In the genomic region with DNA sequence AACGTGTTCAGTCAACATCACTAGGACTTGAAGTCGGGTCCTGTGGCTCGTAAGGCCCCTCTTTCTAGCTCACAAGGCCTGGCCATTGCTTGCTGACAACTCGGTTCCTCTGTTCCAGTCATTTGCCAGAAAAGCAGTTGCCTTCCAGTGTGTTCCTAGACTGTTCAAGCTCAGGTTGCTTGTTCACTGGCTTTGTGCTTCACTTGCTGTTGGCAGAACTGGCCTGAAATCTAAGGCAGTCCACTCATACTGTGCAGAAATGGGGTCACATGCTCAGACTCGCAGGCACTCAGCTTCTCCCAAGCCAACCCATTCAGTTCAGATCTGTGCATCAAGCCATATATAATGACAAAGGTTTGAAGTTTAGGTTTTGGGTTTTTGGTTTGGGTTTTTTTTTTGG, we compare ENCODE assay signal across 35 mouse cellular contexts. TPM values are rescaled to one million over a fixed set of nuclear protein-coding genes. Genes with fewer than 3 reads are reported as not detected.
DNase-seq lines count a peak whose midpoint lies in the region; ATAC-seq and TF ChIP-seq lines count a peak whose summit lies in the region.
"Had no signal": no experiment of that assay in that cellular context is flagged by ENCODE, and none has a peak within 500 bp of the region (broad histone marks: within the 10 kb centered on the region; RNA-seq: fewer than 3 reads in every experiment).

No protein-coding gene starts in this region.

- H3K27me3 ChIP-seq in lung, embryonic 15.5 days: no peaks in the 10 kb centered on the region
- H3K27me3 ChIP-seq in hindbrain, embryonic 11.5 days (ENCODE audit: control insufficient read depth, insufficient read depth, low read length): no peaks in the 10 kb centered on the region
- H3K27me3 ChIP-seq: embryonic facial prominence, embryonic 13.5 days; forebrain, embryonic 12.5 days; heart, embryonic 12.5 days; neural tube, embryonic 13.5 days had no signal

- H3K27ac ChIP-seq in lung, embryonic 15.5 days: peak overlapping the region; percentile 29; the same call in 1 of the 2 replicates
- H3K27ac ChIP-seq in hindbrain, embryonic 11.5 days (ENCODE audit: low read depth, low read length): no peak overlapping the region
- H3K27ac ChIP-seq: embryonic facial prominence, embryonic 13.5 days; forebrain, embryonic 12.5 days; hindbrain, embryonic 10.5 days; hindbrain, postnatal 0 days; midbrain, embryonic 10.5 days; neural tube, embryonic 13.5 days had no signal

- DNase-seq in cerebellum, adult 18-20 months: peak; percentile 51 to 67
- DNase-seq in cerebellum, adult 11 months: no peak
- no peak for DNase-seq in lung, adult 2 months
- DNase-seq in cerebellum, postnatal 10 days: peak; percentile 40 to 41
- no peak for DNase-seq in hindbrain, embryonic 11.5 days (ENCODE audit: low spot score)
- DNase-seq in spleen, adult 18-20 months: no peak
- DNase-seq: adrenal gland, adult 8-10 months; embryo, embryonic 11 days; heart, adult 11 months; heart, postnatal 10 days; kidney, postnatal 25 days; layer of hippocampus, postnatal 36 days; retina, postnatal 1 day; right cerebral cortex, postnatal 25 days; thymus, adult 18-20 months; thymus, postnatal 36 days had no signal

- H3K9ac ChIP-seq in lung, embryonic 15.5 days: no peak overlapping the region
- H3K9ac ChIP-seq in hindbrain, embryonic 11.5 days (ENCODE audit: low read depth, low read length): no peak overlapping the region
- H3K9ac ChIP-seq: embryonic facial prominence, embryonic 13.5 days; forebrain, embryonic 12.5 days; heart, embryonic 12.5 days; neural tube, embryonic 13.5 days had no signal

- H3K4me1 ChIP-seq in lung, embryonic 15.5 days: 0 out of 2 replicates have a peak, but pooled peaks cover 4% of the 10 kb centered on the region
- H3K4me1 ChIP-seq in lung, adult 2 months (ENCODE audit: control insufficient read depth, insufficient read depth, low read length): peaks cover 6% of the 10 kb centered on the region; the same call in 1 of the 2 replicates
- H3K4me1 ChIP-seq in hindbrain, embryonic 11.5 days (replicated peaks; ENCODE audit: control insufficient read depth, insufficient read depth, low read length): no peaks in the 10 kb centered on the region
- H3K4me1 ChIP-seq: embryonic facial prominence, embryonic 13.5 days; forebrain, embryonic 12.5 days; hindbrain, embryonic 10.5 days; midbrain, embryonic 10.5 days; neural tube, embryonic 13.5 days had no signal

- ATAC-seq in lung, embryonic 15.5 days (ENCODE audit: borderline replicate concordance, extremely low read depth, low FRiP score, low TSS enrichment): no peak
- no peak for ATAC-seq in hindbrain, embryonic 11.5 days (ENCODE audit: low FRiP score)
- ATAC-seq: CD4-positive, CD25-positive, alpha-beta regulatory T cell, adult 4 months; hindbrain, postnatal 0 days; intestine, embryonic 16.5 days; midbrain, embryonic 16.5 days had no signal

- no peaks in the 10 kb centered on the region for H3K9me3 ChIP-seq in lung, embryonic 15.5 days
- no peaks in the 10 kb centered on the region for H3K9me3 ChIP-seq in hindbrain, embryonic 11.5 days (ENCODE audit: control insufficient read depth, low read length)
- H3K9me3 ChIP-seq: embryonic facial prominence, embryonic 13.5 days; forebrain, embryonic 12.5 days; heart, embryonic 12.5 days; hindbrain, embryonic 10.5 days; midbrain, embryonic 10.5 days; neural tube, embryonic 13.5 days had no signal

- no peak for TF ChIP-seq CTCF in lung, adult 2 months (IDR thresholded peaks at IDR 0.05; ENCODE audit: insufficient read depth, low read length)

- no peak overlapping the region for H3K4me3 ChIP-seq in lung, embryonic 15.5 days
- H3K4me3 ChIP-seq in lung, adult 2 months (replicated peaks; ENCODE audit: extremely low read depth, low read depth, low read length): no peak overlapping the region
- H3K4me3 ChIP-seq in hindbrain, embryonic 11.5 days (ENCODE audit: low read depth, low read length): no peak overlapping the region
- H3K4me3 ChIP-seq: embryonic facial prominence, embryonic 13.5 days; erythroblast, embryonic 14.5 days; forebrain, embryonic 12.5 days; heart, embryonic 12.5 days; hindbrain, embryonic 10.5 days; midbrain, embryonic 10.5 days; myocyte; neural tube, embryonic 13.5 days had no signal

- WGBS in lung, embryonic 15.5 days: 62% methylated on average over 5 of the region's 5 CpGs
- 68% methylated on average over 5 of the region's 5 CpGs for WGBS in lung, adult 2 months
- WGBS in hindbrain, embryonic 11.5 days: 90% methylated on average over 5 of the region's 5 CpGs

- no peak overlapping the region for H3K4me2 ChIP-seq in lung, embryonic 15.5 days
- no peak overlapping the region for H3K4me2 ChIP-seq in hindbrain, embryonic 11.5 days (replicated peaks; ENCODE audit: low read depth, low read length)
- H3K4me2 ChIP-seq: embryonic facial prominence, embryonic 13.5 days; forebrain, embryonic 12.5 days; heart, embryonic 12.5 days; neural tube, embryonic 13.5 days had no signal

- TF ChIP-seq POLR2A in lung, adult 2 months (IDR thresholded peaks at IDR 0.05; ENCODE audit: borderline replicate concordance, extremely low read depth, low read depth, low read length): no peak

- H3K36me3 ChIP-seq in lung, embryonic 15.5 days: peaks cover 4% of the 10 kb centered on the region; the same call in 1 of the 2 replicates
- no peaks in the 10 kb centered on the region for H3K36me3 ChIP-seq in hindbrain, embryonic 11.5 days (ENCODE audit: control insufficient read depth, insufficient read depth, low read length)

RNA-seq across cellular contexts. Expression of gene Slc46a2, which starts 34.1 kb away (rescaled TPM):
- 0.70 and 3.4 TPM in 2 replicates for polyA plus RNA-seq in lung, embryonic 15.5 days (2015; fragmentation: Nextera tagmentation; extraction: Ambion mirVana)
- 2.5 TPM in 1 of 2 replicates, not detected in the other for polyA plus RNA-seq in lung, adult 2 months (2012; rRNA removed)
- 0.11 TPM in 1 of 2 replicates, not detected in the other for polyA plus RNA-seq in hindbrain, embryonic 11.5 days (2014; fragmentation: Nextera tagmentation; extraction: Ambion mirVana)
- polyA plus RNA-seq: erythroblast, embryonic 14.5 days; forebrain, embryonic 12.5 days; G1E; heart, embryonic 12.5 days; hindbrain, embryonic 10.5 days; intestine, embryonic 16.5 days; kidney, embryonic 14.5 days; limb, embryonic 11.5 days; liver, adult 2 months; liver, embryonic 16.5 days; midbrain, embryonic 10.5 days; myocyte; neural tube, embryonic 13.5 days; spleen, adult 2 months had no signal

Comparison
In these comparisons a context has a peak if more than half of its experiments do, and no peak if none do; other contexts are left out.
1. DNase-seq: peak in cerebellum, adult 18-20 months (2 of 2) and cerebellum, postnatal 10 days (2 of 2); none in cerebellum, adult 11 months (single experiment), lung, adult 2 months (single experiment), hindbrain, embryonic 11.5 days (single experiment) and spleen, adult 18-20 months (0 of 2).